Mouse (Mus musculus): ENCODE data around the gene Rtkn2. TPM values are rescaled to one million over a fixed set of nuclear protein-coding genes. Genes with fewer than 3 reads are reported as not detected.
"Not testable (repeated sequence)": the region's sequence is repeated elsewhere in the genome, so short reads cannot be mapped to it uniquely, and the experiment has no call there.

Gene Rtkn2
- polyA plus RNA-seq, 1 experiment from 2014 or later, result 23.7 TPM

- H3K4me2 ChIP-seq, result no peak overlapping the region
- no peaks in the 10 kb centered on the region for H3K27me3 ChIP-seq
- no peak overlapping the region for H3K27ac ChIP-seq
- no peak for ATAC-seq
- no peaks in the 10 kb centered on the region for H3K4me1 ChIP-seq
- no peaks in the 10 kb centered on the region for H3K9me3 ChIP-seq (replicated peaks)
- 74% methylated on average over 15 of the region's 15 CpGs for WGBS
- H3K9ac ChIP-seq, result no peak overlapping the region
- no peak overlapping the region for H3K4me3 ChIP-seq
- H3K36me3 ChIP-seq (ENCODE audit: poor library complexity, severe bottlenecking), result no peaks in the 10 kb centered on the region
These were observed 110.2 kb downstream of the Rtkn2 start for GRCm38 (mm10) chr10:68089435-68090196.

DNA sequence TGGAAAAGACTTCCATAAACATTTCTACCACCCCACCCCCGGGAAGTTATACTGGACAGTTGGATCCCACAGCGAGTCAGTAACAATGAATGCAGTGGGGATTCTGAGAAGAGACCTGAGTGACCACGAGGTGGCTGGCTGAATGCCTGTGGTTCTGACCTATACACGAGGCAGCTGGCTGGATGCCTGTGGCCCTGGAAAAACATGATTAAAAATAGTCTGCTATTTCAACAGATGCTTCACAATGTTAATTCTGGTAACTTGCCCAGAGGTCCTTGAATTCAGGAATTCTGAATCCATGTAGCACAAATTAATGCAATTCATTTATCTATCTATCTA lies 110.8 kb downstream of the Rtkn2 start:
- 84% methylated on average over 4 of the region's 4 CpGs for whole genome bisulfite sequencing
- no peak overlapping the region for H3K4me2 ChIP-seq
- no peak overlapping the region for H3K27ac ChIP-seq
- H3K4me3 ChIP-seq, result no peak overlapping the region
- H3K36me3 ChIP-seq (ENCODE audit: poor library complexity, severe bottlenecking), result no peaks in the 10 kb centered on the region
- H3K9ac ChIP-seq, result no peak overlapping the region
- H3K9me3 ChIP-seq (replicated peaks), result no peaks in the 10 kb centered on the region
- H3K27me3 ChIP-seq, result no peaks in the 10 kb centered on the region
- ATAC-seq, result no peak
- H3K4me1 ChIP-seq, result no peaks in the 10 kb centered on the region

- no peak overlapping the region for H3K9ac ChIP-seq
- H3K4me1 ChIP-seq, result no peaks in the 10 kb centered on the region
- H3K27ac ChIP-seq, result no peak overlapping the region
- H3K27me3 ChIP-seq, result no peaks in the 10 kb centered on the region
- H3K4me3 ChIP-seq, result no peak overlapping the region
- WGBS, result 89% methylated on average over 3 of the region's 3 CpGs
- ATAC-seq, result no peak
- H3K9me3 ChIP-seq (replicated peaks), result no peaks in the 10 kb centered on the region
- H3K4me2 ChIP-seq, result no peak overlapping the region
- no peaks in the 10 kb centered on the region for H3K36me3 ChIP-seq (ENCODE audit: poor library complexity, severe bottlenecking)
These were observed 111.2 kb downstream of the Rtkn2 start for GRCm38 (mm10) chr10:68090544-68090943.

GRCm38 (mm10) chr10:68091011-68091410 lies 111.6 kb downstream of the Rtkn2 start:
- ATAC-seq, result no peak
- Histone ChIP-seq H3K4me3 (no peak overlapping the region), H3K9me3 (replicated peaks) (no peaks in the 10 kb centered on the region), H3K4me1 (no peaks in the 10 kb centered on the region), H3K36me3 (ENCODE audit: poor library complexity, severe bottlenecking) (peaks cover 2% of the 10 kb centered on the region; the same call in 1 of the 2 replicates), H3K4me2 (no peak overlapping the region), H3K27ac (no peak overlapping the region), H3K9ac (no peak overlapping the region), H3K27me3 (no peaks in the 10 kb centered on the region)
- WGBS, result 87% methylated on average over 11 of the region's 11 CpGs

- no peak overlapping the region for H3K4me2 ChIP-seq
- peaks cover 10% of the 10 kb centered on the region for H3K36me3 ChIP-seq (ENCODE audit: poor library complexity, severe bottlenecking)
- no peaks in the 10 kb centered on the region for H3K4me1 ChIP-seq
- no peak for ATAC-seq
- no peaks in the 10 kb centered on the region for H3K9me3 ChIP-seq (replicated peaks)
- H3K4me3 ChIP-seq, result no peak overlapping the region
- H3K9ac ChIP-seq, result no peak overlapping the region
- no peaks in the 10 kb centered on the region for H3K27me3 ChIP-seq
- WGBS, result 89% methylated on average over 4 of the region's 4 CpGs
- no peak overlapping the region for H3K27ac ChIP-seq
These were observed 112.5 kb downstream of the Rtkn2 start for GRCm38 (mm10) chr10:68091840-68092239.

DNA sequence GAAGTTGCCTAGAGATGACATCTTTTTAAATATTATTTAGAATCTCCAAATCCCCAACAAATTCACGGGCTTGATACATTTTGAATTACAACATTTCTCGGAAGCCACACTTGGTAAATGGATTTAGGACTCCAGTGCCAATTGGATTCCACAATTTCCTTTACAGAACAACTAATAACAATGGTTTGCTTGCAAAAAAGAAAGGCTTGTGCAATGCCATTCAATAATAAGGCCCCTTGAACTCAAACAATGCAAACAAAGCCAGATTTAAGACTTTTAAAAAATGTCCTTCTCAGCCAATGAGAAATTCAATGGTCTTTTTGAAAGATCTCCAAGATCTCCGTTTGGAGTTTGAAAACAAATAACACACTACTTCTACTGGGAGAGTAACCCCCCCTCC lies 114.1 kb downstream of the Rtkn2 start:
- Histone ChIP-seq H3K36me3 (ENCODE audit: poor library complexity, severe bottlenecking) (peaks cover 26% of the 10 kb centered on the region), H3K27me3 (no peaks in the 10 kb centered on the region), H3K9me3 (replicated peaks) (no peaks in the 10 kb centered on the region), H3K27ac (no peak overlapping the region), H3K9ac (no peak overlapping the region), H3K4me1 (no peaks in the 10 kb centered on the region), H3K4me3 (no peak overlapping the region), H3K4me2 (no peak overlapping the region)
- WGBS, result 44% methylated on average over 3 of the region's 3 CpGs
- ATAC-seq, result no peak

DNA sequence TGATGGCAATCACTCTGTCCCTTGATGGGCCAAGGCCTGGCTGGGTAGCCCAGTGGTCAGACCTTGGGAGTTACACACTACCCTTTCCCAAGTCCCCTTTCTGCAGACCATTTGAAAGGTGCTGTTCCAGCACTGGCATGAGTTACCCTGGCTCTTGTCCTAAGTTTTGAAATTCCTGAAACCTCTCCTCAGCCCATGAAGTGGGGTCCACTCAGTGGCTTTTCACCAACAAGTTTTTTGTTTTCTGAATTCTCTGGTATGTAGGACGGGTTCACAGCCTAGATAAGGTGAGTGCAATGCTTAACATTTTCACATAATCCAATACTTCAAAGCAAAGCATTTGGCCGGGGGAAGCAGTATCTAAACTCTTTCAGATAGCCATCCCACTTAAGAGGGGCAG lies 115.8 kb downstream of the Rtkn2 start:
- H3K9me3 ChIP-seq (replicated peaks), result no peaks in the 10 kb centered on the region
- H3K36me3 ChIP-seq (ENCODE audit: poor library complexity, severe bottlenecking), result peaks cover 26% of the 10 kb centered on the region
- H3K4me2 ChIP-seq, result no peak overlapping the region
- ATAC-seq, result no peak
- H3K9ac ChIP-seq, result no peak overlapping the region
- no peak overlapping the region for H3K27ac ChIP-seq
- H3K4me1 ChIP-seq, result no peaks in the 10 kb centered on the region
- H3K4me3 ChIP-seq, result no peak overlapping the region
- H3K27me3 ChIP-seq, result no peaks in the 10 kb centered on the region
- 87% methylated on average over 2 of the region's 2 CpGs for WGBS

- no peak for ATAC-seq
These were observed 117.0 kb downstream of the Rtkn2 start for GRCm38 (mm10) chr10:68096395-68096794.

DNA sequence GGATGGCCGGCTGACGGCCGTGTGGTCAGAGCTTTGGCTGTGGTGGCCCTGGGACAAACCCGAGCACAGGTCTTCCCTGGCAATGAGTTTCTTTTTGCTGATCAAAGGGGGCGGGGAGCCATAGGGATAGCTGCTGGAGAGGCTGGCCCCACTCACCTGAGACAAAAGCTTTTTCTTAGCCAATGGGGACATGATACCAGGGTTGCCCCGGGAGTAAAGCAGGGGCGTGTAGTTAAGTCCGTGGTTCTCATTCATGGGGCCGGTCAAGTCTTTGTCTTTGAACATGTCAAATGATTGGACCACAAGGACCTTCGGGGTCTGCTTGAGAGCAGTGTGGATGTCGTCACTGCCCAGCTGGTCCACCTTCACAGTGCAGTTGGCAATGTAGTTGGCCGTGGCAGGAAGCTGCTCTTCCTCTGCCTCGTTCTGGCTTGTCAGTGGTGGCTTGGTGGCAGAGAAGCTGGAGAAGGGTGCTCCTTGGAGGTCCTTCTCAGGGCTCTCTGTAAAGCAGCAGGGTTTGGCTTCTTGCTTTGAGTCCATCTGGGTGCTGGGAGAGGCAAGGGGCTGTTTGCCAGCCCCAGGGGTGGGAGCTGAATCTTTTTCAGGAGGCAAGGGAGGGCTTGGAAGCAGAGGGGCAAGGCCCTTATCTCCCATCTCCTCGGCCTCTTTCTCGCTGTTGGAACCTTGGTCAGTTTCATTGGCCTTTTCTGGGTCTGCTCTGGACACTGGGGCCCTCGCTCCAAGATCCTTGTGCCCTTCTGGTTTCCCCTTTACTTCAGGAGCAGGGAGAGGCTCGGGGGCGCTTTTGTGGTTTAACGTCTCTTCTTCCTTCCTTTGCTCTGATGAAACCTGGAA lies 118.7 kb downstream of the Rtkn2 start:
- WGBS, result 92% methylated on average over 19 of the region's 19 CpGs
- Histone ChIP-seq H3K27me3 (no peaks in the 10 kb centered on the region), H3K9me3 (replicated peaks) (no peaks in the 10 kb centered on the region), H3K4me2 (no peak overlapping the region), H3K4me3 (no peak overlapping the region), H3K36me3 (ENCODE audit: poor library complexity, severe bottlenecking) (peaks cover 26% of the 10 kb centered on the region), H3K27ac (no peak overlapping the region), H3K4me1 (no peaks in the 10 kb centered on the region), H3K9ac (no peak overlapping the region)
- no peak for ATAC-seq

More at GRCm38 (mm10) chr10:68096395-68096794, 117.0 kb downstream of the Rtkn2 start:
- no peaks in the 10 kb centered on the region for H3K9me3 ChIP-seq (replicated peaks)
- 95% methylated on average over 12 of the region's 12 CpGs for WGBS
- no peak overlapping the region for H3K9ac ChIP-seq
- H3K4me3 ChIP-seq, result no peak overlapping the region
- H3K27me3 ChIP-seq, result no peaks in the 10 kb centered on the region
- no peaks in the 10 kb centered on the region for H3K4me1 ChIP-seq
- H3K27ac ChIP-seq, result no peak overlapping the region
- H3K4me2 ChIP-seq, result no peak overlapping the region
- peaks cover 26% of the 10 kb centered on the region for H3K36me3 ChIP-seq (ENCODE audit: poor library complexity, severe bottlenecking)

DNA sequence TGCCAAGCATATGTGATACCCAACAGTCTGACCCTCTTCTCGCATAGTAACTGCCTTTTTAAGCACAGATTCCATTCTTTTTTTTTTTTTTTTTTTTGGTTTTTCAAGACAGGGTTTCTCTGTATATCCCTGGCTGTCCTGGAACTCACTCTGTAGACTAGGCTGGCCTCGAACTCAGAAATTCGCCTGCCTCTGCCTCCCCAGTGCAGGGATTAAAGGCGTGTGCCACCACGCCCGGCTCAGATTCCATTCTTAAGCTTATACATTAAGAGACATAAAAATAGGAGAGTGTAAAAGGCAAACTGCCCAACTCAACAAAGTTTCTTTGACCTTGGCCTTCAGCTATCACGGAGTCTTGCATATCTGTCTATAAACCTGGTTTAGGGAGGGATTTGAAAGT lies 120.4 kb downstream of the Rtkn2 start:
- H3K27ac ChIP-seq; H3K27me3 ChIP-seq; H3K4me2 ChIP-seq; ATAC-seq; H3K9ac ChIP-seq; H3K4me3 ChIP-seq; H3K4me1 ChIP-seq; H3K9me3 ChIP-seq (replicated peaks): not testable (repeated sequence)
- WGBS, result 96% methylated on average over 7 of the region's 7 CpGs
- H3K36me3 ChIP-seq (ENCODE audit: poor library complexity, severe bottlenecking), result peaks cover 26% of the 10 kb centered on the region

- Histone ChIP-seq H3K4me2 (no peak overlapping the region), H3K27ac (no peak overlapping the region), H3K36me3 (ENCODE audit: poor library complexity, severe bottlenecking) (peaks cover 26% of the 10 kb centered on the region), H3K27me3 (no peaks in the 10 kb centered on the region), H3K4me3 (no peak overlapping the region), H3K4me1 (peaks cover 13% of the 10 kb centered on the region), H3K9me3 (replicated peaks) (no peaks in the 10 kb centered on the region), H3K9ac (no peak overlapping the region)
- ATAC-seq, result no peak
- 93% methylated on average over 8 of the region's 8 CpGs for WGBS
These were observed 121.1 kb downstream of the Rtkn2 start for GRCm38 (mm10) chr10:68100506-68100905.

GRCm38 (mm10) chr10:68101251-68101650 lies 121.9 kb downstream of the Rtkn2 start:
- WGBS, result 83% methylated on average over 4 of the region's 4 CpGs
- Histone ChIP-seq H3K36me3 (ENCODE audit: poor library complexity, severe bottlenecking) (peaks cover 21% of the 10 kb centered on the region), H3K4me1 (peaks cover 21% of the 10 kb centered on the region), H3K27me3 (no peaks in the 10 kb centered on the region), H3K4me2 (no peak overlapping the region), H3K9ac (no peak overlapping the region), H3K9me3 (replicated peaks) (no peaks in the 10 kb centered on the region), H3K4me3 (no peak overlapping the region), H3K27ac (no peak overlapping the region)
- ATAC-seq, result no peak
